Mouse (Mus musculus): ENCODE data around the gene Senp5. TPM values are rescaled to one million over a fixed set of nuclear protein-coding genes. Genes with fewer than 3 reads are reported as not detected.
A peak's percentile ranks its signal among the peaks of the same experiment; 100 is the strongest.
"Not testable (repeated sequence)": the region's sequence is repeated elsewhere in the genome, so short reads cannot be mapped to it uniquely, and the experiment has no call there.

Gene Senp5
- polyA plus RNA-seq, 1 experiment from 2014 or later: 11.3 TPM

DNA sequence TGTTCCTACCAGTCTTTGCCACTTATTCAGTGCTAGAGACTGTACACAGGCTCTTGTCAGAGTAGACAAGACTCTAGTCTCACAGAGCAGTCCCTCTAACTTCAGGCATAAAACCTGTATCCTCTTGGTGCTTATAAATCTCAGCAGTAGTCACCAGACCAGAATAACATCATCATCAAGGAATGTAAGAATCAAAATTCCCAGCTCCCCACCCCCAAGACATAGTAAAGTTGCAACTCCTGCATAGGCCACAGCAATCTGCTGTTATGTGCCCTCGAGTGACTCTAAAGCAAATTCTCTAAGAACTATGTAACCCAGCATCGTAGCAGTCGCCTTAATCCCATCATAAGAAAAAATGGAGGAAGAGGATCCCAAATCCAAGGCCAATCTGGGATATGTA is 23.6 kb downstream of the Senp5 start:
- ATAC-seq (ENCODE audit: insufficient read depth, low FRiP score, low read depth): no peak
- WGBS: 93% methylated on average over 3 of the region's 3 CpGs
- peaks cover 9% of the 10 kb centered on the region for H3K36me3 ChIP-seq

DNA sequence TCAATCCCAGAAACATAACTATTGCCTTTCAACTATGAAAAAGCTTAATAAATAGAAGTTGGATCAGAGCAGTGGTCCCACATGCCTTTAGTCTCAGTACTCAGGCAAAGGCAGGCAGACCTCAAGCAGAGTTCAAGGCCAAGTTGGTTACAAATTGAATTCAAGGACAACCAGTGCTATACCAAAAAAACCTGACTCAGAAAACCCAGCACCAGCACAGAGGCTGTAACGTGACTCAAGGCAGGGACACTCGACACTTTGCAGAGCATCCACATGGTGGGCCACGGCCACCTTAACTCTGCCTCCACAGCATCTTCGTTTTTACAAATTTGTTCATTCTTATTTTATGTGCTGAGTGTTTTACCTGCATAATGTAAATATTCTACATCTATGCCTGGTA is 27.8 kb downstream of the Senp5 start:
- no peak overlapping the region for H3K4me3 ChIP-seq (replicated peaks)
- ATAC-seq (ENCODE audit: insufficient read depth, low FRiP score, low read depth): no peak
- no peak overlapping the region for H3K27ac ChIP-seq
- H3K9ac ChIP-seq: no peak overlapping the region
- H3K27me3 ChIP-seq (replicated peaks): no peaks in the 10 kb centered on the region
- 85% methylated on average over 4 of the region's 4 CpGs for WGBS
- no peaks in the 10 kb centered on the region for H3K4me1 ChIP-seq
- no peaks in the 10 kb centered on the region for H3K9me3 ChIP-seq
- peaks cover 12% of the 10 kb centered on the region for H3K36me3 ChIP-seq
- no peak overlapping the region for H3K4me2 ChIP-seq

More for the DNA sequence above, 23.6 kb downstream of the Senp5 start:
- H3K9me3 ChIP-seq: no peaks in the 10 kb centered on the region
- H3K4me1 ChIP-seq: no peaks in the 10 kb centered on the region
- no peak overlapping the region for H3K9ac ChIP-seq
- H3K4me2 ChIP-seq: no peak overlapping the region
- H3K27ac ChIP-seq: no peak overlapping the region
- H3K27me3 ChIP-seq (replicated peaks): no peaks in the 10 kb centered on the region
- no peak overlapping the region for H3K4me3 ChIP-seq (replicated peaks)

DNA sequence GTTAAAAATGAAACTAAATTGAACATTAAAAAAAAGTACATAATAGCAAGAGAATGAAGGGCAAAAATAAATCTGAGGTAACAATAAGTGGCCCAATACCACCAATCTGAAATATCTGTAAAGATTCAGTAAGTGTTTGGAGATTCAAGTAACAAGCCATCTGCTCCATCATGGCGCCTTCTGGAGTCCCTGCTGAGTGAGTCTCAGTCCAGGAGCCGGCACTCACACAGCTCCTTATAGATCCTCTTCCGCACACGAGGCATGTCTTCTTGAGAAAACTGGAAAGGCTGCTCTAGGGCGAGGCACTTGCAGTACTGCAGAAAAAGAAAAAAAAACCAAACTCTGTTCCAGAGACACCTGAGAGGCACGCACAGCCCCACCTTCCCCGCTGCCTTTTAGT is 39.9 kb downstream of the Senp5 start:
- Histone ChIP-seq H3K27ac (no peak overlapping the region), H3K4me2 (no peak overlapping the region), H3K4me1 (no peaks in the 10 kb centered on the region), H3K9me3 (no peaks in the 10 kb centered on the region), H3K9ac (no peak overlapping the region), H3K4me3 (replicated peaks) (no peak overlapping the region), H3K27me3 (replicated peaks) (no peaks in the 10 kb centered on the region), H3K36me3 (peaks cover 52% of the 10 kb centered on the region)
- ATAC-seq (ENCODE audit: insufficient read depth, low FRiP score, low read depth): no peak
- 87% methylated on average over 7 of the region's 7 CpGs for WGBS

DNA sequence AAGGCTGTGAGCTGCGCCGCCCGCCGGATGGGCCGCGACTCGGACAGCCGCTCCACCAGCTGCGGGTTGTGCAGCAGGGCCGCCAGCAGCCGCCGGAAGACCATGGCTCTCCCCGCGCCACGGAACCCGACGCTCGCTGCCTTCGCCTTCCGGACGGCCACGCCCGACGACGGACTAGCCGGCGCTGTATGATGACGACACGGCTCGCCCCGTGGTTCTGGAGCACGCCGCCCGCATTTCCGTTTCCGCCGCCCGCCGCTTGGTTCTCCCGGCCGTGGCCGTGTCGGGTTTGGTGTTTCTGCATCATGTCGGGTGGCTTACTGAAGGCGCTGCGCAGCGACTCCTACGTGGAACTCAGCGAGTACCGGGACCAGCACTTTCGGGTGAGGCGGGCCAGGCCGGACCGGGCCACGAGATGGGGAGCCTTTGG is 54.7 kb downstream of the Senp5 start, which contains the start of the genes 0610012G03Rik and Ncbp2:
TSS of gene 0610012G03Rik (minus strand) at position 150 of the 430 bp plus-strand sequence.
TSS of gene Ncbp2 (plus strand) at position 169 of the 430 bp plus-strand sequence.
- Histone ChIP-seq H3K9me3 (no peaks in the 10 kb centered on the region), H3K4me3 (replicated peaks) (peak within 1 kb of the TSS; percentile 94), H3K27me3 (replicated peaks) (no peaks in the 10 kb centered on the region), H3K36me3 (peaks cover 9% of the 10 kb centered on the region), H3K4me2 (peak within 1 kb of the TSS; percentile 82), H3K27ac (peak within 1 kb of the TSS; percentile 95), H3K4me1 (peaks cover 28% of the 10 kb centered on the region), H3K9ac (peak within 1 kb of the TSS; percentile 89)
- ATAC-seq (ENCODE audit: insufficient read depth, low FRiP score, low read depth): peak; percentile 91
- under 1% methylated on average over 55 of the region's 55 CpGs for WGBS

DNA sequence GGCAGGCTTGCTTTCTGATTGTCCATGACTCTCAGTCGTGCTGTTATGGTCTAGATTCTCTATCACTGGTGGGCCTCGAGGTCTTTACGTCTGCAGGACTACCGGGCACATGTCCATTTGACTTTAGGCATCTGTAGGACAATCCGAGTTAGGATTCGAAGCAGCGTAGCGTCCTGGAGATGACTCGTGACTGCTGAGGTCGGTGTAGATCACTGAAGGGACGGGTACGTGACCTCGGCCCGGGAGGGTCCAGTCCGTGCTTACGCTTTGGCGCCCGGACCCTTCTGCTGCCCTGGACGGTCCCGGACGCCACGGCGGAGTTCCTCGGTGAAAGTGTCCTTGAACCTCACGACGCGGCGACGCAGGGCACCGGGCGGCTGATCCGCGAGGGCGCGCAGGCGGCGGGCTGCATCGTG is 55.2 kb downstream of the Senp5 start:
- Histone ChIP-seq H3K9ac (peak overlapping the region; percentile 89), H3K36me3 (peaks cover 9% of the 10 kb centered on the region), H3K4me1 (peaks cover 28% of the 10 kb centered on the region), H3K27ac (peak overlapping the region; percentile 95), H3K9me3 (no peaks in the 10 kb centered on the region), H3K27me3 (replicated peaks) (no peaks in the 10 kb centered on the region), H3K4me3 (replicated peaks) (peak overlapping the region; percentile 94), H3K4me2 (peak overlapping the region; percentile 79)
- under 1% methylated on average over 38 of the region's 38 CpGs for WGBS
- ATAC-seq (ENCODE audit: insufficient read depth, low FRiP score, low read depth): peak; percentile 56

DNA sequence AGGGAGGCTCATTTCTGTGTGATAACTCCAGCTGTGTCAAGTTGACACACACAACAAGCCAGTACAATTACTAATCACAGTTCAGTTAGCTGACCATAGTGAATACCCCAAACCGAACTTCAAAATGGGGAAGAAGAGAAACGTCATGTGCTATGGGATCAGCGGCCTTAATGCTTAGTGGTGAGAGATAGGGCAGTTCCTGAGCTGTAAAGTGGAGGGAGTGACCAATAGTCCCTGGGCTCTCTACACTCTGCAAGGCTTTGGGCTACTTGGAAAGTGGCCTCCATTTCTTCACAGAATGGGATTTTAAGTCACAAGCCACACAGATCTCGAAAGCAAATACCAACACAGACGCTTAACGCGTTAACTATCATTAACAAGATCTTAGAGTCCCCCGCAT is 55.8 kb downstream of the Senp5 start:
- Histone ChIP-seq H3K4me1 (peaks cover 28% of the 10 kb centered on the region), H3K4me3 (replicated peaks) (peak overlapping the region; percentile 94), H3K9ac (peak overlapping the region; percentile 89), H3K9me3 (no peaks in the 10 kb centered on the region), H3K27ac (no peak overlapping the region; the same call in 1 of the 2 replicates), H3K36me3 (peaks cover 9% of the 10 kb centered on the region), H3K4me2 (peak overlapping the region; percentile 79), H3K27me3 (replicated peaks) (no peaks in the 10 kb centered on the region)
- no peak for ATAC-seq (ENCODE audit: insufficient read depth, low FRiP score, low read depth)
- WGBS: 22% methylated on average over 8 of the region's 8 CpGs

DNA sequence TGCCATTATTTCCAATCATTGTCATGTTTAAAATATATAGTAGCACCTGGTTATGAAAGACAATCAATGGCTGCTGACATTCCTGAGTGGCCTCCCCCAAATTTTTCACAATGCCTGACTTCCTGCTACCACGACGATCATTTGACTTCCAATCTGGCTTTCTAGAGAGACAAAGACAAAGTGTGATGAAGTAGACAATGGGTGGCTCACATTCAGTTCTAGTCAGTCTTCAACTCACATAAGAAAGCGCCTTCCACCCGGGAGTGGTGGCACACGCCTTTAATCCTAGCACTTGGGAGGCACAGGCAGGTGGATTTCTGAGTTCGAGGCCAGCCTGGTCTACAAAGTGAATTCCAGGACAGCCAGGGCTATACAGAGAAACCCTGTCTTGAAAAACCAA is 57.1 kb downstream of the Senp5 start:
- not testable (repeated sequence) for H3K27me3 ChIP-seq (replicated peaks); H3K4me2 ChIP-seq; H3K27ac ChIP-seq; H3K36me3 ChIP-seq; H3K9me3 ChIP-seq; H3K4me3 ChIP-seq (replicated peaks); ATAC-seq (ENCODE audit: insufficient read depth, low FRiP score, low read depth); H3K9ac ChIP-seq
- WGBS: 88% methylated on average over 6 of the region's 6 CpGs
- peaks cover 28% of the 10 kb centered on the region for H3K4me1 ChIP-seq

DNA sequence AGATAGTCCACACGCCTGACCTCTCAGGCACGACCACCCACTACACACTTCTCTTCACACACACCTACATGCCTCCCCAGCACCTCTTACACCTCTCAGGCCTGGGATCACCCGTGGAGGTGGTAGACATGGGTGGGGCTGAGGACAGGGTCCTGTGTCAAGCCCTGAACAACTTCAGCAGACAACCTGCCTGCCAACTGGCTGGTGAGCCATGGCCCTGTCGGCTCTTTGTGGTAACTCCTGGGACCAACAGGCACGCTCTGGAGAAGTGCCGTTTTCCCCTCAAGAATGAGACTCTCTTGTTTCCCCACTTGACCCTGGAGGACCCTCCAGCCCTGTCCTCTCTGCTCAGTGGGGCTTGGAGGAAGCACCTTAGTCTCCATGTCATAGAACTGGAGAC is 57.7 kb downstream of the Senp5 start:
- H3K27ac ChIP-seq: no peak overlapping the region
- no peaks in the 10 kb centered on the region for H3K36me3 ChIP-seq
- no peak for ATAC-seq (ENCODE audit: insufficient read depth, low FRiP score, low read depth)
- H3K4me3 ChIP-seq (replicated peaks): no peak overlapping the region
- 90% methylated on average over 6 of the region's 6 CpGs for WGBS
- H3K4me1 ChIP-seq: peaks cover 28% of the 10 kb centered on the region
- H3K4me2 ChIP-seq: no peak overlapping the region
- H3K27me3 ChIP-seq (replicated peaks): no peaks in the 10 kb centered on the region
- H3K9ac ChIP-seq: no peak overlapping the region
- H3K9me3 ChIP-seq: no peaks in the 10 kb centered on the region

DNA sequence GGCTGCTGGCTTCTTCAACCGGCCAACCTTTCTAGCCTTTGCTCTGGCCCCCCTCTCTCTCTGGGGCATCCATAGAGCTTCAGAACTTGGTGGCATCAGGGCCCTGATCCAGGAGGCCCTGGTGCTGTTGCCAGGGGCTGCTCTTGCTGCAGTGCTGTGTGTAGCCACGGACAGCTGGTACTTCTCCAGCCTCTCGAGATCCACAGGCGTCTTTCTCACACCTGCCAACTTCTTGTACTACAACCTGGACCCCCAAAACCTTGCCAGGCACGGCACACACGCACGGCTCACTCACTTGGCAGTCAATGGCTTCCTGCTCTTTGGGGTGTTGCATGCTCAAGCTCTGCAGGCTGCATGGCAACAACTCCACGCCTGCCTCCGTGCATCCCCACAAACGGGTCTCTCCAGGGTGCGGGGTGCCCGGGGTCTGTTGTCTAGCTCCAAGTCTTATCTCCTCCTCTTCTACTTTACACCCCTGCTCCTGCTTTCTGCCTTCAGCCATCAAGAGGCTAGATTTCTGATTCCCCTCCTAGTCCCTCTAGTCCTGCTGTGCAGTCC is 58.3 kb downstream of the Senp5 start:
- Histone ChIP-seq H3K27me3 (replicated peaks) (no peaks in the 10 kb centered on the region), H3K4me3 (replicated peaks) (no peak overlapping the region), H3K4me2 (no peak overlapping the region), H3K27ac (no peak overlapping the region), H3K36me3 (no peaks in the 10 kb centered on the region), H3K9ac (no peak overlapping the region), H3K9me3 (no peaks in the 10 kb centered on the region), H3K4me1 (peaks cover 28% of the 10 kb centered on the region)
- ATAC-seq (ENCODE audit: insufficient read depth, low FRiP score, low read depth): no peak
- WGBS: 79% methylated on average over 12 of the region's 12 CpGs

DNA sequence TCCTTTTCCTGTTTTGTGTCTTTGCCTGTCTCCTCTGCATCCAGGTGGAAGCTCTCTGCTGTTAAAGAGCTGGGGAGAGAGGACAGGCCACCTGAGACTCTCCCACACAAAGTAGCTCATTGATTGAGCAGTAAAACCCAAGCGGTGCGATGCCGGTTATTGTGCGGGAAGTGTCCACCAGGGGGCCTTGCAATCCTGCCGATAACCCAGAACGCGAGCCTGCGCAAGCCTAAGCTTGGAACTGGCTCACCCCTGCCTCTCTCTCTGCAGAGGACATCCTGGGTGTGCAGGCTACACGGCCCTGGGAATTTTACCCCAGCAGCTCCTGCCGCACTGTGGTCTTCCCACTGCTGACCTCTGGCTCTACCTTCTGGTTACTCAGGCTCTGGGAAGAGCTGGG is 59.1 kb downstream of the Senp5 start:
- no peak overlapping the region for H3K4me2 ChIP-seq
- ATAC-seq (ENCODE audit: insufficient read depth, low FRiP score, low read depth): no peak
- 2% methylated on average over 10 of the region's 10 CpGs for WGBS

DNA sequence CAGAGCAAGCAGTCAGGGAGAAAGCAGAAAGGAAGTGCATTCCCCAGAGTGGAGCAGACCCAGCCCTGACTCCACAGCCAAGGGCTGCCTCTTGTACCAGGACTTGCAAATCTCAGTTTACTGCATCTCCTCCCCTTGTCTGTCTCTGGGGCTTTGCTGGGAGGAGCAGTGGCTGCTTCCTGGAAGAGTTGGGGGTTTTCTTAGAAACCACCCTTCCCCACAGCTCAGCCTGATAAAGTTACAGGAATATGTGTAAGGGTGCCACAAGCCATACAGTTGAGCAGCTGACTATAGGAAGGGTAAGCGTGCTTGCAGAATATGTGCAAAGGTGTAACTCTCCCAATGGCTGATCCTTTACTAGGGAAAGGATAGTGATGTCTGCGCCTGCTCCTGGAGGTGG is 62.5 kb downstream of the Senp5 start:
- Histone ChIP-seq H3K27me3 (replicated peaks) (peaks cover 5% of the 10 kb centered on the region), H3K4me2 (no peak overlapping the region), H3K36me3 (no peaks in the 10 kb centered on the region), H3K27ac (no peak overlapping the region), H3K9me3 (no peaks in the 10 kb centered on the region), H3K4me1 (peaks cover 6% of the 10 kb centered on the region; the same call in 1 of the 2 replicates), H3K9ac (no peak overlapping the region), H3K4me3 (replicated peaks) (no peak overlapping the region)
- no peak for ATAC-seq (ENCODE audit: insufficient read depth, low FRiP score, low read depth)
- 70% methylated on average over 2 of the region's 2 CpGs for WGBS

More for the DNA sequence above, 59.1 kb downstream of the Senp5 start:
- no peaks in the 10 kb centered on the region for H3K27me3 ChIP-seq (replicated peaks)
- no peak overlapping the region for H3K9ac ChIP-seq
- H3K9me3 ChIP-seq: no peaks in the 10 kb centered on the region
- H3K36me3 ChIP-seq: no peaks in the 10 kb centered on the region
- no peak overlapping the region for H3K4me3 ChIP-seq (replicated peaks)
- no peak overlapping the region for H3K27ac ChIP-seq
- H3K4me1 ChIP-seq: peaks cover 20% of the 10 kb centered on the region

DNA sequence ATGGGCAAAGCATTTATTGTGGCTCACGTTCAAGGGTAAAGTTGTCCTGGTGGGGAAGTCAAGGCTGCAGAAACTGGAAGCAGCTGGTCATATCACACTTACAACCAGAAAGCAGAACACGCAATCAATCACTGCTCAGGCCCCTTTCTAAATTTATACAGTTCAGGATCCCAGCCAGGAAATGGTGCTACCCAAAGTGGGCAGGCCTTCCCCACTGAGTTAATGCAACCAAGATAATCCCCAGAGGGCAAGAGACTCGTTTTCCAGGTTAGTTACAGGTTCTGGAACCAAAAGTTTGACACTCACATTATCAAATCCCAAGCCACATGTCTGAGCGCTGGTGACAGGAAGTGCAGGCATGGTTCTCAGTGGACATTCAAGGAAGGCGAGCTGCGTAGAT is 64.2 kb downstream of the Senp5 start:
- Histone ChIP-seq H3K27ac (no peak overlapping the region), H3K9ac (no peak overlapping the region), H3K27me3 (replicated peaks) (peaks cover 22% of the 10 kb centered on the region), H3K9me3 (no peaks in the 10 kb centered on the region), H3K4me3 (replicated peaks) (no peak overlapping the region), H3K4me1 (peaks cover 11% of the 10 kb centered on the region), H3K4me2 (no peak overlapping the region), H3K36me3 (no peaks in the 10 kb centered on the region)
- no peak for ATAC-seq (ENCODE audit: insufficient read depth, low FRiP score, low read depth)
- 69% methylated on average over 6 of the region's 6 CpGs for WGBS

DNA sequence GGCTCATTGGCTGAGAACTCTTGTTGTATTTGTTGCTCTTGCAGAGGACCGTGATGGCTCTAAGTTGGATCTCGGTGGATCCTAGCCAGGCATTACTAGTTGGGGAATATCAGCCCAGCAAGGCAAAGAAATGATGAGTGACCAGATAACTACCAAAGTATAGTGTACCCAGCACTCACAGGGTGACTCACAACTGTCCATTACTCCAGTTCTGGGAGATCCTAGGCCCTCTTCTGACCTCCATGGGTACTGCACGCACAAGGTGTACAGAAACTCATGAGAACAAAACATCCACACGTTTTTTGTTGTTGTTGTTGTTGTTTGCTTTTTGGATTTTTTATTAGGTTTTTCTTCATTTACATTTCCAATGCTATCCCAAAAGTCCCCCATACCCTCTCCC is 66.5 kb downstream of the Senp5 start:
- peaks cover 20% of the 10 kb centered on the region for H3K4me1 ChIP-seq
- 86% methylated on average over 4 of the region's 4 CpGs for WGBS
- no peak overlapping the region for H3K4me2 ChIP-seq
- H3K4me3 ChIP-seq (replicated peaks): no peak overlapping the region
- H3K9ac ChIP-seq: no peak overlapping the region
- H3K36me3 ChIP-seq: no peaks in the 10 kb centered on the region
- peaks cover 30% of the 10 kb centered on the region for H3K27me3 ChIP-seq (replicated peaks)
- no peak overlapping the region for H3K27ac ChIP-seq
- H3K9me3 ChIP-seq: no peaks in the 10 kb centered on the region
- no peak for ATAC-seq (ENCODE audit: insufficient read depth, low FRiP score, low read depth)
